Mouse (Mus musculus): ENCODE data around the gene Wbp4. TPM values are rescaled to one million over a fixed set of nuclear protein-coding genes. Genes with fewer than 3 reads are reported as not detected.

Wbp4 gene
- polyA plus RNA-seq (2015; fragmentation: Nextera tagmentation; extraction: Ambion mirVana) = 28.5 and 31.9 TPM in 2 replicates

GRCm38 (mm10) chr14:79481339-79482151 lies at the start of gene Wbp4:
Gene Wbp4 (minus strand): TSS chr14:79481520.

GRCm38 (mm10) chr14:79480624-79481338 lies 539 bp downstream of the Wbp4 start, which contains the start of gene Elf1:
Gene Elf1 (plus strand): TSS chr14:79481194.

DNA sequence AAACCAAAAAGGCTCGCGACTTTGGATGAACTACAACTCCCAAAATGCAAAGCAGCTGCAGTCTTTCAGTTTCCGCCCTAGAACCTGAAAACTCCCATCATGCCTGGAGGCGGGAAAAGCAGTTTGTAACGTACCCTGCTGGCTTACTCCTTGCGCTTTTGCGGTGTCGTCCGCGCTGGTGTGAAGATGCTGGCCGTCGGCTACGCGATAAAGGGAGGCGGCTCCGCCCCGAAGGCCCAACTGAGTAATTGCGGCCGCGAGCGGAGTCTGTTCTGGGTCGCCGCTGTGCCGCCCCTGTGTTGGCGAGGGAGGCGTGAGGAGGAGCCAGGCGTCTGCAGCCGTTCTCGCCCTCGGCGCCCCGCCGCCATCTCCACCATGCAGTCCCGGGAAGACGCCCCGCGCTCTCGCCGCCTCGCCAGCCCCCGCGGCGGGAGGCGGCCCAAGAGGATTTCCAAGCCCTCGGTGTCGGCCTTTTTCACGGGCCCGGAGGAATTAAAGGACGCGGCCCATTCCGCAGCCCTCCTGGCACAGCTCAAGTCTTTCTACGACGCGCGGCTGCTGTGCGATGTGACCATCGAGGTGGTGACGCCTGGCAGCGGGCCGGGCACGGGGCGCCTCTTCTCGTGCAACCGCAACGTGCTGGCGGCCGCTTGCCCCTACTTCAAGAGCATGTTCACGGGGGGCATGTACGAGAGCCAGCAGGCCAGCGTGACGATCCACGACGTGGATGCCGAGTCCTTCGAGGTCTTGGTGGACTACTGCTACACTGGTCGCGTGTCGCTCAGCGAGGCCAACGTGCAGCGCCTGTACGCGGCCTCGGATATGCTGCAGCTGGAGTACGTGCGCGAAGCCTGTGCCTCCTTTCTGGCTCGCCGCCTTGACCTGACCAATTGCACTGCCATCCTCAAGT lies 29.4 kb downstream of the Wbp4 start, which contains the start of gene Kbtbd6:
Gene Kbtbd6 (plus strand): TSS at position 155 of the 910 bp plus-strand sequence.

GRCm38 (mm10) chr14:79425979-79426729 lies 55.2 kb downstream of the Wbp4 start, which contains the start of gene Kbtbd7:
Gene Kbtbd7 (plus strand): TSS chr14:79426511.

Other genes with a start within 250 kb of the Wbp4 start
- not detected in 2 replicates for gene Zfp957, start 234.2 kb downstream of the Wbp4 start, polyA plus RNA-seq (2015; fragmentation: Nextera tagmentation; extraction: Ambion mirVana)
- 83.7 and 111 TPM in 2 replicates for gene Rgcc, start 179.9 kb downstream of the Wbp4 start, polyA plus RNA-seq (2015; fragmentation: Nextera tagmentation; extraction: Ambion mirVana)
- gene Naa16, start 90.7 kb downstream of the Wbp4 start, polyA plus RNA-seq (2015; fragmentation: Nextera tagmentation; extraction: Ambion mirVana) = 15.5 and 15.8 TPM in 2 replicates
- gene Mtrf1, start 83.7 kb downstream of the Wbp4 start, polyA plus RNA-seq (2015; fragmentation: Nextera tagmentation; extraction: Ambion mirVana) = 10.4 and 10.6 TPM in 2 replicates
- gene Kbtbd7, start 55.0 kb downstream of the Wbp4 start, polyA plus RNA-seq (2015; fragmentation: Nextera tagmentation; extraction: Ambion mirVana) = 5.0 and 5.3 TPM in 2 replicates
- 0.45 and 0.69 TPM in 2 replicates for gene Kbtbd6, start 29.7 kb downstream of the Wbp4 start, polyA plus RNA-seq (2015; fragmentation: Nextera tagmentation; extraction: Ambion mirVana)
- 4.9 and 5.0 TPM in 2 replicates for gene Elf1, start 326 bp downstream of the Wbp4 start, polyA plus RNA-seq (2015; fragmentation: Nextera tagmentation; extraction: Ambion mirVana)
- gene Sugt1, start 106.2 kb upstream of the Wbp4 start, polyA plus RNA-seq (2015; fragmentation: Nextera tagmentation; extraction: Ambion mirVana) = 70.1 and 70.3 TPM in 2 replicates
- 5.3 TPM in 1 of 2 replicates, not detected in the other for gene Cnmd, start 180.7 kb upstream of the Wbp4 start, polyA plus RNA-seq (2015; fragmentation: Nextera tagmentation; extraction: Ambion mirVana)